Mouse (Mus musculus) ovary, postnatal 14 days (tissue): ENCODE measurements around the gene Cit.
"Not testable (repeated sequence)": the region's sequence is repeated elsewhere in the genome, so short reads cannot be mapped to it uniquely, and the experiment has no call there.

Source experiments
- DNase-seq: peaks from one replicate; pipeline ENCODE4 v3.0.0; 2022; ENCODE audit warnings: low spot score

The Cit gene

DNA sequence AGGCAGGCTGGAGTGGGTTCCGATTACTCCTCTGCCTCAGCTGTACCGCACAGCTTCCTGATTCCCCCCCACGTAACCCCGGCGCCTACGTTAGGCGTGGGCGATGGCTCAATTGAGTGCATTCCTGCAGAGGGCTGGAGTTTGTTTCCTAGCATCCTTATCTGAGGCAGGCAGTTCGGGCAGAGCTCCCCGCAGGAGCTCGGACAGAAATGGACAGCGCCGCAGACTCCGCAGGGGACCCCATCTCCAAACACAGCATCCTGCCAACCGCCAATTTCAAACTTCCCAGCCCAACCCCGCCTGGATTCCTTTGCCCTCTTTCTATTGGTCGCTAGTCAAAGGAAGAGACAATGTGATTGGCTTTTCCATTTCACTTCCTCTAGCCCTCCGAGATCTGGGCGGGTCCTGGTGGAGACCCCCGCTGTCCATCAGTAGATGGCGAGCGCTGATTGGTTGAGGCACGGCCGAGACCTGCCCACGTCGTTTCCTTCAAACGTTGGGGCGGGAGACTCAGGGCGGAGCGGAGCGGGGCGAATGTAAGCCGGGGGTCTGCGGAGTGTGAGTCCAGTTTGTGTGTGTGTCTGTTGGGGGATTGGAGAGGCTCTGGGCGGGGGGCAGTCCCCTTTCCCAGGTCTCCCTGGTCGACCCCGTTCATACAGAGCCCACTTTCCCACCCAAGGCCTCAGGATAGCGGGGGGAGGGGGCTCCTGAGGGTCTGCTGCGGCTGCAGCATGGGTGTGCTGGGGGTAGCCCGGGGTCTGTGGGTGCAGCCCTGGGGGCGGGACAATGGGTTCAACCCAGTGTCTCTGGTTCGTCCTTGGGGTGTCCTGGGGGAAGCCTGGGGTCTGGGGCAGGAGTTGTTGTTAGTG lies at the start of gene Cit:
Gene Cit (plus strand): TSS at position 513 of the 869 bp plus-strand sequence.
- peak; percentile 83 for DNase-seq

DNA sequence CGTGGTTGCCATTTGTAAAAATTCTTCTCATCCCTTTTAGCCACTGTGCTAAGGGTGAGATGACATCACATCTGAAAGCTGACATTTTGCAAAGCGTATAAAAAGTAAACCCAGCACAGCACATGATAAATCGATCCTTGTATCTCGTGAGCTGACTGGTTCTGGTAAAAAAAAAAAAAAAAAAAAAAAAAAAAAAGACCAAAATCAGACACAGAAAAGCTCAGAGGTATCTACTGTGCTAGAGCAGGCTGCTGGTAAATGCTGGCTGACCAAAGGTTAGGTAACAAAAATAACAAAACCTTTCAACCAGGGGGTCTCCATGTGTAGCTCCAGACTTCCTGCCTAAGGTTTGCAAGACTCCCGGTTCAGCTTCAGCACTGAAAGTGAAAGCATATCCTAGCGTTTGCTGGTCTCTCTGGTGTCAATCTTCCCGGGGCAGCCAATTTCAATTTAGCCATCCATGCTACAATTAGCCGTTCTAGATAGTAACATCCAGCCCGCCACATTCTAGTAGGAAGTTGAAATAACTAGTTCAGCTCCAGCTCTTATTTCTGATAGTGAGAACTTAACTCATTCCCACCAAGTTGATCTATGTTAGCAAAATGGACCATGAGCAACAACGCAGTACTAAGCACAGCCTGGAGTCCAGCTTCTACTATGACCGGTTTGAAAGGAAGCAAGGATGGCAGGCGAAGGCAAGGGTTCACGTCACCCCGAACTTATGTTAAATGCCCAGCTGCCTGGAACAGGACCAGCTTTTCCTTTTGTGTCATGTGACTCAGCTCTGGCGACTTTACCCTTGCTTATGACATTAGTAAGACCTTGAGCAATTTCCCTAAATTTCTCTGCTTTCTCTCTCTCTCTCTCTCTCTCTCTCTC lies 45.8 kb upstream of the Cit start:
- no peak for DNase-seq

DNA sequence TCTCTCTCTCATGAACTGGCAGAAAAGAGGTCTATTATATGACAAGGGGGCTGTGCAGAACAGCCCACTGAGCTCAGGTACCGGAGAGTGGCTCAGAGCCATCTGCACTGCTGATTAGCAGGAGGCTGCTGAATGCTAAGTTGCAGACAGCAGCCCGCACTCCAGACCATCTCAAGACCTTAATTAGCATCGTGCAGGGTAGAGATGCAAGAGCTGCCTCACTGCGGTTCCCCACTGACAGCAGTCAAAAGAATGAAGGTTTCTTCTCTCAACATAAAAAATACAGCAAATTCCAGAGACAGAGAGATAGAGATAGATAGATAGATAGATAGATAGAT lies 45.2 kb upstream of the Cit start:
- no peak for DNase-seq

- DNase-seq = no peak
Measured at GRCm38 (mm10) chr5:115812262-115812661, 32.8 kb upstream of the Cit start.

DNA sequence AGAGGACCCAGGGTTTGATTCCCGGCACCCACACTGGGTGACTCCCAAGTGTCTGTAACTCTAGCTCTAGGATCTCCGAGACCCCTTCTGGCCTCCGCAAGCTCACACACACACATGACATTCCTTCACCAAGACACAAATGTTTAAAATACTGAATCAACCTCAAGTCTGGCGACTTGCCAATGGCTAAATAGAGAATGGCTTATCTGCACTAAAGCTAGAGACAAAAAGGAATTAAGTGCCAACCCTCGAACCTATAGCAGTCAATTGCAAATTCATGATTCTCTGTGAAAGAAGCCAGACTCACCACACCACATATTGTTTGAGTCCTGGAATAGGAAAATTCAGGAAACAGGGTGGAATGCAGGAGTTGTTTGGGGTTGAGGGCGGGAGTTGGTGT lies 28.1 kb upstream of the Cit start:
- DNase-seq = no peak

GRCm38 (mm10) chr5:115817655-115818054 lies 27.4 kb upstream of the Cit start:
- not testable (repeated sequence) for DNase-seq

GRCm38 (mm10) chr5:115819966-115820365 lies 25.1 kb upstream of the Cit start:
- DNase-seq = no peak

DNA sequence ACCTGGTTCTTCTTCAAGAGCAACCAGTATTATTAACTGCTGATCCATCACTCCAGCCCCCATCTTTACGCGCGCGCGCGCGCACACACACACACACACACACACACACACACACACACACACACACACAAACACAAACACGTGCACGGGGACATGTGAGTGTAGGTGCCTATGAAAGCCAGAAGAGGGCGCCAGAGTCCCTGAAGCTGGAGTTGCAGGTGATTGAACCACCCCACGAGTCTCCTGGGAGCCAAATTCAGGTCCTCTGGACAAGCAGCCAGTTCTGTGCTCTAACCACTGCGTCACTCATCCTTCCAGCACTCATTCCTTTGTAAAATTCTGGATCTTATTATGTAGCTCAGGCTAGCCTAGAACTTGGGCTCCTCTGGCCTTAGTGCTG lies 23.9 kb upstream of the Cit start:
- DNase-seq = no peak

DNA sequence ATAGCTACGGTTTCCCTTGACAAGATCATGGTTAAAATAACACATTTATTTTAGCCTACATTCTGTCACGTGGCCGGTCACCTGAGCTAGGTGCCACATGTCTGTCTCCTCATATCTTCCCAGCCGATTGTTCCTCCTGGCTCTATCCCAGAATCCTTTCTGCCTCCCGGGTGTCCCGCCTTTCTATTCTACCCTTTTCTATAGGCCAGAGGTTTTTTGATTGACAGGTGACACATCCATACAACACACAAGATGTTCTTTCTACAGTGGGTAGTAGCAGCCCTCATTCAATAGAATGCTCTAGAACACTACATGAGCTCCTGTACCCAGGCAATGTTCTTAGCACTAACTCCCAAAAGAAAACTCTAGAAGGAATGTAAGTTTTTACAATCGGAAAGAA lies 23.2 kb upstream of the Cit start:
- DNase-seq = no peak

DNA sequence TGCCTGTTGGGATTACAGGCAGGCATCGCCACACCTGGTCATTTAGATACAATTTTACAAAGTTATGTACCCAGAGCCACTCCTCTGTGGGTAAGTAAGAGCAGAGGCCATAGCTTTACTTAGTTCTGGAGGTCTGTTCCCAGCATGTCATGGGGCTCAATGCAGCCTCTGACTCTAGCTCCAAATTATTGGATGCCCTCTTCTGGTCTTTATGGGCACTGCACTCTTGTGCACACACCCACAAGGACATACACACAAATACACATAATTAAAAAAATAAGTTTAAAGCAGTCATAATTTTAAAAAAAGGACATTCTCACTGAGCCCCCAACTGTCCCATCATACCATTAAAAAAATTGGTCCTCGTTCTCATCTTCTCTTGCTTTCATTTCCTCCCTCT lies 12.3 kb upstream of the Cit start:
- no peak for DNase-seq

DNA sequence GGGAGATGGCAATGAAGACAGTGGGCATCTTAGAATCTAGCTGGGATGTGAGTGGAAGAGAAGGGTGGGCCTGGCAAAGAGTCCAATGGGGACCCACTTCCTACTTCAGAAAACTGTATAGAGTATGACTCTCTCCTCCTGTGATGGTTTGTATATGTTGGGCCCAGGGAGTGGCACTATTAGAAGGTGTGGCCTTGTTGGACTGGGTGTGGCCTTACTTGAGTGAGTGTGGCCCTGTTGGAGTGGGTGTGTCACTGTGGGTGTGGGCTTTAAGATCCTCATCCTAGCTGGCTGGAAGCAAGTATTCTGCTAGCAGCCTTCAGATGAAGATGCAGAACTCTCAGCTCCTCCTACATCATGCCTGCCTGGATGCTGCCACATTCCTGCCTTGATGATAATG lies 11.3 kb upstream of the Cit start:
- not testable (repeated sequence) for DNase-seq

- no peak for DNase-seq
Measured at GRCm38 (mm10) chr5:115835291-115835690, 9.8 kb upstream of the Cit start.

DNA sequence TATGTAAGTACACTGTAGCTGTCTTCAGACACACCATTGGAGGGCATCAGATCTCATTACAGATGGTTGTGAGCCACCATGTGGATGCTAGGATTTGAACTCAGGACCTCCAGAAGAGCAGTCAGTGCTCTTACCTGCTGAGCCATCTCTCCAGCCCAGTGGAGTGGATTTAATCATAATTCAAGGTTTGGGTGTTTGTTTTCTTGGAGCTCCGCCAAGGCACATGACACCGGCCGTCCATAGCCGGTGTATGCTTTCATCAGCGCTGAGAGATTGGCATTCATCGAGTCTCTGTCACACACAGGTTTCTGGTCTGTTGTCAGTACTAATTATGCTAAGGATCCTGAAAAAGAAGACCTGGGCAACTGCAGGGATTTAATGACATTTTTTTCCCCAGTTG lies 7.0 kb upstream of the Cit start:
- DNase-seq = no peak

DNA sequence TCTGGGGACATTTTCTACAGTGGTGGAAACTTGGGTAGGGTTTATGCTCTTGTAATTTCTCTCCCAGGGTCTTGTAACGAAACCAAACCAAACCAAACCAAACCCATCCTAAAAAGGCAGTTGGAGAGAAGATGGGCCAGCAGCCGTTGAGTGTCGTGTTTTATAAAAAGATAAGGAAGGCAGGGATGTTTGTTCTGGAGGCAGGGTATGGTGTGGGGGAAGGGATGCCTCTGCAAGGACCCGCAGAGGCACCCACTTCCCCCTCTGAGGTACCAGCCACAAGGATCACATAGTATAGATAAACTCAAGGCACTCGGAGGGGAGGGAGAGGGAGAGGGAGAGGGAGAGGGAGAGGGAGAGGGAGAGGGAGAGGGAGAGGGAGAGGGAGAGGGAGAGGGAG lies 4.6 kb upstream of the Cit start:
- no peak for DNase-seq

- DNase-seq = no peak
Measured at GRCm38 (mm10) chr5:115840946-115841775, 3.9 kb upstream of the Cit start.

- no peak for DNase-seq
Measured at GRCm38 (mm10) chr5:115844368-115844765, 711 bp upstream of the Cit start.

- DNase-seq = no peak
Measured at GRCm38 (mm10) chr5:115845635-115846174, 627 bp downstream of the Cit start.

DNA sequence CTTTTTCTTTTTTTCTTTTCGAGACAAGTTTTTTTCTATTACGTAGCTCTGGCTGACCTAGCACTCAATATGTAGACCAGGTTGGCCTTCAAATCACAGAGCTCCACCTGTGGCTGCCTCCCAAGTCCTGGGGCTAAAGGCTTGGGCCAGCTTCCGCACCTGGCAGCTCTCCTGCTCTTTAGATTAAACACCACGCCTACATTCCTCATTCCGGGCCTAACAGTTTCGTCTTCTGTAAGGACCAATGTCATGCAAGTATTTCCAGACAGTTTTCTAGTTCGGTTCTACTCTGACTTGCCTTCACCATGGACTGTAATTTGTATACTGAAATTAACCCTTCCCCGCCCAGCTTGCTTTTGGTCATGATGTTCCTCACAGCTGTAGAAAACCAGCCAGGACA lies 2.1 kb downstream of the Cit start:
- DNase-seq = no peak

DNA sequence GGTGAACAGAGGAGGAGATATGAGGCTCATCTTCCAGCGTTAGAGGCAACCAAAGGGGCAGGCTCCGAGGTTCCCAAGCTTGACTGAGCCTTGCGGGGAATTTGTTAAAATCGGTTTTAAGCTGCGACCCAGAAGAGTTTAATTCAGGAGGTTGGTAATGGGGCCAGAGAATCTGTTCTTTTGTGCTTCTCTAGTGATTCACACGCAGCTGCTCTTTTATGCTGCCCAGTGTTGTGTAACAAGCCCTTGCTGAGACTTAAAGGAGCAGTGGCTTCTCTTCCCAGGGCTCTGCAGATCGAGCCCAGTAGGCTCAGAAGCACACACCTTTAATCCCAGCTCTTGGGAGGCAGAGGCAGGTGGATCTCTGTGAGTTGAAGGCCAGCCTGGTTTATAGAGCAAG lies 3.4 kb downstream of the Cit start:
- DNase-seq = no peak

DNA sequence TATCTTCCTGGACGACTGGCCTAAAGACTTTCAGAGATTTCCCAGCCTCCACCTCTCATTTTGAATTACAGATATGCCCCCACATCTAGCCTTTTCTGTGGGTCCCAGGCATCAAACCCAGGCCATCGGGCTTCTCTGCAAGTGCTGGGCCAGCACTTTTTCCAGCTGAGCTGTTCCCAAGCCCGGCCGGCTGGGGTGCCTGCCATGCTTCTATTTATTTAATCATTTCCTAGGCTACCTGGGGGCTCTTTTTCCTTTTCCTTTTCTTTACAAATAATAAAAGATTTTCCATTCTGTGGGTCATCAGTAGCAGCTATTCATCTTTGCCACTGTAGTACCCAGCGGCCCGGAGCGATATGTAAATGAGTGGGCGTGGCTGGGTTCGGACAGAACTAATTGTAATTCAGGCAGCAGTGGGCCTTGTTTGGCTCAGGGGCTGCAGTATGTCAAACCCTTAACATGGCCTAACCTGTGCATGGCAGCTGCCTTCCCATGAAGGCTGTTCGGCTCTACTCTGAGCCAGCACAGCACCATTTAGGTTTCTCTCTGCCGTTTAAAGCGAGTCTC lies 4.3 kb downstream of the Cit start:
- DNase-seq = no peak

DNA sequence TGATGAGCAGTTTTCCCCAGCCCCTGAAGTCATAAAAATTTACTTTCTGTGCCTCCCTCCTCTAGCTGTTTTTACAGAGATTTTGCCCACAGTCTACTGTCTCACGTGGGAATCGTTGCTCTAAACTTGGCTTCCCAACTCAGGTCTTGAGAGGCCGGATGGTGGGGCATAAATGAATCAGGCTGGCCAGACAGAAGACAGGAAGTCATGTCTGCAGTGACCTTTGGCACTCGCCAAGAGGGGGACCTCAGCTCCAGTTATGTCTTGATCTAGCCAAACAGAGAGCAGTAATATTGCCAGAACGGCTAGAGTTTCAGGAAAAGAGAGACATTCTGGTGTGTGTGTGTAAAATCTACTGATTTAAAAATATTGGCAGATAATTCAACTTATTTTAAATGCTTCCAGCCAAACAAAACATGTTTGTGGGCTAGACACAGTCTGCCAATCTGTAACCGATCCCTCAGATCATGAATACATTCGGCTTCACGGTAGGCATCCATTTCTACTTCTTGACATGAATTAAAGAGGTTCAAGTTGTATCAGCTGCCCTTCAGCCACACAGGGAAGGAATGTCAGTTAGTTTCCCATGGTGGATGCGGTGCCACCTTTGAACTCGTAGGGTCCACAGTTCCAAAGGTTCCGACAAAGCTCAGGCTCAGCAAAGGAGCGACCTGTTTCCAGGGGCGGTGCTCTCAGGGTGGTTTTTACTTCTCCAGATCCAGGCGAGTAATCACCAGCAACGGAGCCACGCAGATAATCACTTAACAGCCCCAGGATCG lies 5.4 kb downstream of the Cit start:
- DNase-seq = no peak
